Mouse (Mus musculus) left cerebral cortex, postnatal 4 days (tissue): ENCODE measurements at regions not wholly inside any gene's neighbourhood (a gene's known extent, or its start where the extent isn't known, plus 50 kb on each side); places are given as distances from the start of the nearest gene placed in this dataset.

Experiments
- DNase-seq: peaks from one replicate; pipeline ENCODE4 v3.0.0-alpha.2; 2022
- intact Hi-C: fragments of 180-260 bp; cut with DNase I; formaldehyde crosslinking; loops from one replicate; pipeline ENCODE4 v1.15.1; 2025

GRCm38 (mm10) chr6:94413987-94414360 lies 86.2 kb upstream of the Slc25a26 start:
- intact Hi-C loops, result no loop called here
- DNase-seq, result no peak

GRCm38 (mm10) chr6:94413297-94413986 lies 86.7 kb upstream of the Slc25a26 start:
- intact Hi-C loops, result no loop called here
- no peak for DNase-seq

DNA sequence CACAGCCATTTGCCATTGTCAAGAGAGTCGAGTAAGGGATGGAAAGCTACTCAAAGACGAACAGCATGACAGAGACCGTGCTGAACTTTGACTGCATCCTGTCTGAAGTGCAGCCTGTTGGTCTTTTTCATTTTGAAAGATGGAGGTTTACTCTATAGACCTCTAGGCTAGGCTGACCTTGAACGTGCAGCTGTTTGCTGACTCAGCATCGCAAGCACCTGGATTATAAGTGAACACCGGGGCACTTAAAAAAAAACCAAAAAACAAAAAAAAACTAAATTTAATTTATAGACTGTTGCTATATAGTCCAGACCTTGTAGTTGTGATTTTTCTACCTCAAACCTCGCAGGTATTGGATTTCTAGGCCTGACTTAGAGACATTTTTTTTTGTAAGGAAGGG lies 87.8 kb upstream of the Slc25a26 start:
- intact Hi-C loops, result no loop called here

GRCm38 (mm10) chr6:94410480-94410879 lies 89.7 kb upstream of the Slc25a26 start:
- intact Hi-C loops, result no loop called here
- no peak for DNase-seq

More for the DNA sequence above, 87.8 kb upstream of the Slc25a26 start:
- no peak for DNase-seq

DNA sequence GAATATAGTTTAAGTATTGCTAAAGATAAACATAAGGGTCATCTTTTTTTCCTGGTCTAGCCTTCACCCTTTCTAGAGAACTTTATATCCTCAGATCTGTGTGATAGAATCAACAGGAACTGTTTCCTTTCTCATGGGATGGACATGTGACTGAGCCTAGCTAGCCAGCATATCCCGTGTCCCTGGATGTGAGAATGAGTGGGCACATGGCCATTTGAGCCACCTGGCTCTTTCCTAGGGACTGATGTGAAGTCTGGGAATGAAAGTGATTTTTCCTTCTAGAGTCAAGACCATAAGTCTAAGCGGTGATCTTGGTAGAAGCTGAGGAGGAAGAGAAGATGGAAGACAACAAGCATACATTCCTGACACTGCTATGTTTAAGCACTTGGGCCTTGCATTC lies 91.1 kb upstream of the Slc25a26 start:
- no peak for DNase-seq
- intact Hi-C loops, result no loop called here

- intact Hi-C loops, result no loop called here
- no peak for DNase-seq
Measured at GRCm38 (mm10) chr6:94407751-94408150, 92.4 kb upstream of the Slc25a26 start.

DNA sequence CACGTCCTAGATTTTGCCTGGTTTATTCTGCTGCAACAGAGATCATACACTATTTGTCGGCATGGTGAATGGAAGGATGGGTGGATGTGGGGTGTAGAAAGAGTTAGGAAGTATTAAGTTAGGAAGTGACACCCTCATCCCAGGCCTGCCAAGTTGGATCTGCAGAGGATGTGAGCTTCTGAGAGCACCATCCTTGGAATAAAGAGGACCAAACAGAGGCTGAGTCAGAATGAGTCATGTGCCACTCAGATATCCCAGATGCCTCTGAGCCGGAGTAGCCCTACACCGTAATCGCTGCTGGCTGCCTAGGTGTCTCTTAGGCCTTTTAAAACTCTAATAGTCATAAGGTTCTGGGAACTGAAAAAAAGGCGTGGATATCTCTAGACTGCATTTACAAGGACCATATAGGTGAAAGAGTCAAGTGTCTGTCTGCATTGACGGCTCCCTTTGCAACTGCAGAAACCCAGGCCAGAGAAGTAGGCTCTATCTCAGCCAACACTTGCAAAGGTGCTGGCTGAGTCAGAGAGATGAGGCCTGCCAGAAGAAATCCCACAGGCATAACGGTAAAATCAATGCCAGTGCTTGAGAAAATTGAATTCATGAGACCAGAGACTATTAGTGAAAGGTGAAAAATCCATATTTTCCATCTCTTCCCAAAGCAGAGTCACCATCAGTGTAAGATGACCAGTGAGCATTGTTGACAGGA lies 94.6 kb upstream of the Slc25a26 start:
- DNase-seq, result no peak
- intact Hi-C loops, result no loop called here

DNA sequence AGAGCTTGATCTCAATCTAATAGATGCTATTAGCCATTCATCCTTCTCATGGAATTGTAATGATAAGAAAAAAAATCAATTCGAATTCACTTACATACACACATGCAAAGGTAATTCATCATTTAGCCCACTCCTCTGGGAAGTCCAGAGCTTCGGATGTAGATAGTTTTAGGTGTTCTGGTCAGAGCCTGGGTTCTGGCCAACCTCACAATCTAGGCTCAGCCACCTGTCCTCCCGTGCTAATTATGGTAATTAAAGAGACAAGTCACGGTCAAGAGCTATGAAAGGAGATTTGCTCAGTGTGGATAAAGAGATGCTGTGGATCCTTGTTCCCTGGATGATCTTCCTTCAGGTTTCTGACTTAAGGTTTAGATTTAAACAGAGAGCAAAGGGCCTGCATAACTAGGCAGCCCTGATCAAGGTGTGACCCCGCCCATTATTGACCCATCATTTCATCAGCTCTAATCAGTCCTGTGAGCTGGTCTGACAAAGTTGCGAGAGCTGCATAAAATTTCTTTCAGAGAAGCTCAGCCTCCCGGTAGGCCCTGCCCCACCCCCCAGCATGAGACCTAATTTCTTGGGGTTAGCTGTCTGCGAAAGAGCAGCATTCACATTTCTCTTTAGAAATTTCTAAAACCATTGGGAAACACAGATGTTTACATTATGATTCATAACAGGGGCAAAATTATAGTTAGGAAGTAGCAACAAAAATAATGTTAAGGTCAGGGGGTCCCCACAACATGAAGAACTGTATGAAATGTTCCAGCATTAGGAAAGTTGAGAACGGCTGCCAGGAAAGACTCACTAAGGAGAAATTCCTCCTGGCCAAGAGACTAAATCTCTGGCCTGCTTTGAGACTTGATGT lies 98.3 kb upstream of the Slc25a26 start:
- DNase-seq, result no peak
- intact Hi-C loops, result no loop called here

GRCm38 (mm10) chr6:94401061-94401591 lies 99.0 kb upstream of the Slc25a26 start:
- intact Hi-C loops, result no loop called here
- DNase-seq, result peak; percentile 31

DNA sequence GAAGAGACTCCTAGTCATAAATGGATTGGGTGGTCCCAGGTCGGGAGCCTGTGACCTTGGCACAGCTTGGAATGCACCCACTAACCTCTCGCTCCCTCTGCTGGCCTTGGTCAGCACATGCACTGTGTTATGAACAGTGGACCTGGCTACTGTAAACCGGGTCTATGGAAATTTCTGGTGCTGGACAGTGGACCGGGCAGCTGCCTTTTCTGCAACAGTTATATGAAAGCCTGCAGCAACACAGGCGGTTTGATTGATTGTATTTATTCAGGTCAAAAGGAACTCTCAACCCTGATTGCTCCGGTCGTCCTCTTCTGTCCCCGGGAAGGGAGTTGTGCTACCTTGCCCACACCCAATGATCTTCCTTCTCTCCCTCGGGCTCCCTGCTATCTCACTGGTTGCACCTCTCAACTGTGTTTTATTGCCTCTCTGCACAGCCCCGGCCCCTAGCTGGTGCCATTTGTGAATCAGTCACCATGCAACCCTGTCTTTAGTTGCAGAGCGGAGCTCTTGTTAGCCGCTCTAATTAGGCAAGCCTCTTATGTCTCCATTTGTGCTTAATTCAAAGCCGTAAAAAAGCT lies 99.6 kb upstream of the Slc25a26 start:
- DNase-seq, result peak; percentile 53
- intact Hi-C loops, result no loop called here

GRCm38 (mm10) chr6:94391134-94391533 lies 107.4 kb upstream of the Magi1 start:
- DNase-seq, result no peak
- intact Hi-C loops, result no loop called here

- no peak for DNase-seq
- intact Hi-C loops, result no loop called here
Measured at GRCm38 (mm10) chr6:94390403-94390802, 106.7 kb upstream of the Magi1 start.

DNA sequence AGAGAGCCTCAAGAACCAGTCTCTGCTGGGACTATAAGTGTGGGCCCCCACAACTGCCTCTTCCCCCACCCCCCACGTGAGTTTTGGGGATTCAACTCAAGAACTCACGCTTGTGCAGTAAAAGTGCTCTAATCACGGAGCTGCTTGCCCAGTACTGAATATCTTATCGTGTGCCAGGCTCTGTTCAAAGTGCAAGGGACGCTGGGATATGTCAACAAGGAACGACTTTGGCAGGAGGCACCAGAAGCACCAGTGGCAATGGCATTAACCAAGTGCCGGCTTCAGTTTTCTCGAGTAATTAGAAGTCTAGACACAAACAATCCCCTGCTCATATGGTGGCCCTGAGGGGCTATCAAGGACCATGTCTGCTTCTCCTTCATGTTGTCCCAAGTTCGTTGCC lies 106.0 kb upstream of the Magi1 start:
- intact Hi-C loops, result no loop called here

GRCm38 (mm10) chr6:94387648-94388047 lies 103.9 kb upstream of the Magi1 start:
- no peak for DNase-seq
- intact Hi-C loops, result no loop called here

More for the DNA sequence above, 106.0 kb upstream of the Magi1 start:
- no peak for DNase-seq

DNA sequence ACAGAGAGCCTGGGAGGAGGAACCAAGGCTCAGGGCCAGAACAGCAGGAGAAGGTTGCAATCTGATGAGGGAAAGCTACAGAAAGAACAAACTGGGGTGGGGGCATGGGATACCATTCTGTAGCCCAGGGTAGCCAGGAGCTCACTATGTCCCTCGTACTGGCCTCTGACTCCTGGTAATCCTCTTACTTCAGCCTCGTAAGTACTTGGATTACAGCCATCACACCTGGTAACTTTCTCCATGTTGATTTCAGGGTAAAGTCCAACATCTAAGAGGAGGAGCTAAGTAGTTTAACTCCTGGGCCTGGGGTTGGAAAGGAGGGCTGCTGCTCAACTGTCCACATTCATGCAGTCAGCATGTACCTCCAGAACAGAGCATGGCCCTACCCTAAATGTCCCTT lies 101.8 kb upstream of the Magi1 start:
- intact Hi-C loops, result no loop called here
- DNase-seq, result no peak

- DNase-seq, result no peak
- intact Hi-C loops, result no loop called here
Measured at GRCm38 (mm10) chr6:94369991-94370390, 86.3 kb upstream of the Magi1 start.

DNA sequence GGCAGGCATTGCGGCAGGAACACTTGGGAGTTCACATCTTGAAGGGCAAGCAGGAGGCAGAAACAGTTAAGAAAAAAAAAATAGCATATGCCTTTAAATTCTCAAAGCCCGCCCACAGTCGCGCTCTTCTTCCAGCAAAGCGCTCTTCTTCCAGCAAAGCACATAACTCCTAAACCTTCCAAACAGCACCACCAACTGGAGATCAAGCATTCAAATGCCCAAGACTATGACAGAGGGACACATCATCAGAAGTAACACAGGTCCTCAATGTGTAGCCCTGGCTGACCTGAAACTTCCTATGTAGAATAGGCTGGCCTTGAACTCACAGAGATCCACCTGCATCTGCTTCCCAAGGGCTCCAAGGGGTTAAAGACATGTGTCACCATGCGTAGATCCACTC lies 80.2 kb upstream of the Magi1 start:
- no peak for DNase-seq

DNA sequence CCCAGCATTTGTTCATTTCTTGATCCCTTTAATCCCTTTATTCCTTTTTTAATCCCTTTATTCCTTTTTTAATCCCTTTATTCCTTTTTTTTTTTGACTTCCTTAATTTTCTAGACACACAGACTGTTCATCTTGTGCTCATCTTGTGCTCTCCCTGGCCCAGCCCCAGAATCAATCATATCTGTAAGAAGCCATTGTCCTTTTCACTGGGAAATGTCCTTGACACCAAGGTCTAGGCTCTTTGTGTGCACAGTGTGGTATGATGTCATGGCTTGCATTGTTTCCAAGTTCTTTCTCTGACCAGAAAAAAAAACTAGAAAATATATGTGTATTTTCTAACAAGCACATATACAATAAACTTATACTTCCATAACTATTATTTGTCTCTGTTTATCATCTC lies 78.9 kb upstream of the Magi1 start:
- intact Hi-C loops, result no loop called here
- DNase-seq, result no peak

More for the DNA sequence above, 80.2 kb upstream of the Magi1 start:
- intact Hi-C loops, result no loop called here

DNA sequence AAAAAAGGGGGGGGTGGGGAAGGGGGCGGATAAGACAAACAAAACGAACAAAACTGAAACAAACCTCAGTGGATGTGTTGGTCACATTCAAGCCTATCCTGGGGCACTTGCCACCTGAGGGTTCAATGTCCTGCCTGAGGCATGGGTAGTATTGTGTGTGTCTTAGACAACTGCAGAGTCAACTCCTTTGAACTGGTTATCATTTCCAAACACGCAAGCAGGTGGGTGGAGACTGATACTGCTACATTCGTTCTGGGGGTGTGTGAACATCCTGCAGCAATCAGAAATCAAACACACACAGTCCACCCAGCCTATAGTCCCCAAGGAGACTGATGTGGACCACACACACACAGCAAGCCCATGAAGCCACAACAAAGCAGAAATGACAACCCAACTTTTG lies 73.9 kb upstream of the Magi1 start:
- intact Hi-C loops, result no loop called here
- DNase-seq, result no peak

GRCm38 (mm10) chr6:94354451-94355095 lies 70.9 kb upstream of the Magi1 start:
- intact Hi-C loops, result no loop called here

More at GRCm38 (mm10) chr6:94354451-94355095, 70.9 kb upstream of the Magi1 start:
- no peak for DNase-seq
